Mouse (Mus musculus) adrenal gland, postnatal 4 days (tissue): ENCODE results near the gene Fam171a1. TPM values are rescaled to one million over a fixed set of nuclear protein-coding genes. Genes with fewer than 3 reads are reported as not detected.
"Not testable (repeated sequence)": the region's sequence is repeated elsewhere in the genome, so short reads cannot be mapped to it uniquely, and the experiment has no call there.

Experiments used
- DNase-seq, 2 experiments: peaks; one replicate each; pipeline ENCODE4 v3.0.0; 2021 to 2022; ENCODE audit warnings: low spot score in 2 of 2, mixed read lengths in 2 of 2
- long read RNA-seq, 2 experiments: library from polyadenylated mRNA; stranded (forward); transcript quantifications; one replicate each; pipeline ENCODE4 v2.0.0; 2021
- total RNA-seq, 2 experiments: library from RNA; stranded (reverse); gene quantifications; 2 replicates each; pipeline ENCODE4 v1.2.3; 2021

Fam171a1 gene
- 10 to 100 TPM; 46.7 to 50.3 TPM for total RNA-seq
- long read RNA-seq, experiment 1, full-length matches to known transcripts, result 13 of 19 reads
- long read RNA-seq, experiment 1, partial matches to known transcripts, result 5 of 19 reads
- long read RNA-seq, experiment 1, other reads (novel, unspliced or antisense), result 1 of 19 reads
- long read RNA-seq, experiment 2, full-length matches to known transcripts, result 33 of 99 reads
- long read RNA-seq, experiment 2, partial matches to known transcripts, result 60 of 99 reads
- long read RNA-seq, experiment 2, other reads (novel, unspliced or antisense), result 6 of 99 reads

DNA sequence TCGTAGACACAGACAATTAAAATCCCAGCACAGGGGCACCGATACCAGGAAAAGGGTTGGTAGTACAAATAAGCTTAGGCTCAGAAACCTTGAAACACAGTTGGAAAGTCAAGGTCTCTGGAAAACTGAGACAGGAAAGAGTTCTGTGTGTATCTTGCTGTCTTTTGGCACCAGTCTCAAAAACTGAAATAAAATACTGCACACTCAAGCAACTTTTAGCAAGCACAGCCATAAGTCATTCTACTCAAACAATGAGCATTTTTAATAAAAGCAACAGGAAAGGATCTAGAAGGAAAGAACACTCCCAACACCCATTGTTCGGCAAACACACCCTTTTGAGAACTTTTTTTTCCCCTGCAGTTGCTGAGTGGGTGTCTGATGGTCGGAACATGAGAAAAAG is at the start of gene Fam171a1:
Gene Fam171a1, plus strand, starts transcription at position 359 of the 400 bp plus-strand sequence.
- DNase-seq, result no peak

DNA sequence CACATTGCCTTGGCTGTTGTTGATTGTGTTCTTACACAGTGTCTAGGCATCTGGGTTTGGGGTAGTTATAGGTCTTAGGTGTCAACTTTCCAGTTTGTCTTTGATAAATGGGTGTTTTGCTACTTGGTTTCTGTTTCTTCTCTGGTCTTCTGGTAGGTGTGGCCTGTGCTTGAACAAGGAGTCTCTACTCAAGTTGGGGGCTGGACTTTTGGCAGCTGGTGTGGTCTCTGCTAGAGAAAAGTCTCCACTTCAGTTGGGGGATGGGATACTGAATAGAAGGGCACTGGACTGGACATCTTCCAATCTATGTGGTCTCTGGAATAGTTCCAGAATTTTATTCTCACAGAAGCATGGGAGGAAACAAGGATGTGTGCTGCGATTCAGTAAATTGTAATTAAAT is 44.9 kb upstream of the Fam171a1 start:
- no peak for DNase-seq

DNA sequence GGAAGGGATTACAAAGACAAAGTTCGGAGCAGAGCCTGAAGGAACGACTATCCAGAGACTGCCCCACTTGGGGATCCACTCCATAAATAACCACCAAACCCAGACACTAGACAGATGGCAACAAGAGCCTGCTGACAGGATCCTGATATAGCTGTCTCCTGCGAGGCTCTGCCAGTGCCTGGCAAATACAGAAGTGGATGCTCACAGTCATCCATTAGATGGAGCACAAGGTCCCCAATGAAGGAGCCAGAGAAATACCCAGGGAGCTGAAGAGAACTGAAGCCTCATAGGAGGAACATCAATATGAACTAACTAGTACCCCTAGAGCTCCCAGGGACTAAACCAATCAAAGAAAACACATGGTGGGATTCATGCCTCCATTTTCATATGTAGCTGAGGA is 25.7 kb upstream of the Fam171a1 start:
- not testable (repeated sequence) for DNase-seq

DNA sequence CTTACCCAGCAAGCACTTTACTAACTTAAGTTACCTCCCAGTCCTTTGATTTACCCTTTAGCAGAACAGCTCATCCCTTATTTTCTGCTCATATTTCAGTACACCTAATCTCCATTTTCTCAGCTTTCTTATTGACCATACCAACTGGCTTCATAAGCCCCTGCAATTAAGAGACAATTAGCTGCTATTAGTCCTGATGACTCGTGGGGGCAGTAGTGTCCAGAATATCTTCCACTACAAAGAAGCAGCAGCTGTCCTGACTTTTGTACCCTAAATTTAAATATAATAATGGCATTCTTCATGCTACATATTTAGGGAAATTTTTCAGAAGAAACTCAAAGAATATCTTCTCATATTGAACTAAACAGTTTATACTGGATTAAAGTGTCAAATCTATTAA is 24.8 kb upstream of the Fam171a1 start:
- no peak for DNase-seq

DNA sequence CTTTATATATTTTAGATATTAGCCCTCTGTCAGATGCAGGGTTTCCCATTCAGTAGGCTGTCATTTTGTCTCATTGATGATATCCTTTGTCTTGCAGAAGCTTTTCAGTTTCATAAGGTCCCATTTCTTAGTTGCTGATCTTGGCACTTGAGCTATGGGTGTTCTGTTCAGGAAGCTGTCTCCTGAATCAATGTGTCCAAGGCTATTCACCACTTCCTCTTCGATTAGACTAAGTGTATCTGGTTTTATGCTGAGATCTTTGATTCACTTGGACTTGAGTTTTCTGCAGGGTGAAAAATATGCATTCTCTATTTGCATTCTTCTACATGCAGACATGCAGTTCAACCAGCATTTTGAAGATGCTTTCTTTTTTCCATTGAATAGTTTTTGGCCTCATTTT is 17.9 kb upstream of the Fam171a1 start:
- DNase-seq, result no peak

DNA sequence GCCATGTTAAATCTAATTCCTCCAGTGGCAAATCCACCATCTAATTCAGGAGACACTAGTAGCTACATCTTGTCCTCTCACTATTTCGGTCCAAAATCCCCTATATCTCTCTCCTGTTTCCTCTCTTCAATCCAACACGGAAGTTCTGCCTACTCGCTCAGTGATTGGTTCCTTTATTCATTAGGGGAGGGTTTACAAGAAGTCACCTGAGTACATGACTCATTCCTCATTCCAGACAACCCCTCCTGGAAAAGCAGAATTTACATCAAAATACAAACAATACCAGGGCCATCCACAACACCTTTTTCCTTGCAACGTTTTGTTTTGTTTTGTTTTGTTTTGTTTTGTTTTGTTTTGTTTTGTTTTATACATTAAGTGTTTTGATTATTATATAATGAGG is 14.1 kb upstream of the Fam171a1 start:
- DNase-seq, result no peak

DNA sequence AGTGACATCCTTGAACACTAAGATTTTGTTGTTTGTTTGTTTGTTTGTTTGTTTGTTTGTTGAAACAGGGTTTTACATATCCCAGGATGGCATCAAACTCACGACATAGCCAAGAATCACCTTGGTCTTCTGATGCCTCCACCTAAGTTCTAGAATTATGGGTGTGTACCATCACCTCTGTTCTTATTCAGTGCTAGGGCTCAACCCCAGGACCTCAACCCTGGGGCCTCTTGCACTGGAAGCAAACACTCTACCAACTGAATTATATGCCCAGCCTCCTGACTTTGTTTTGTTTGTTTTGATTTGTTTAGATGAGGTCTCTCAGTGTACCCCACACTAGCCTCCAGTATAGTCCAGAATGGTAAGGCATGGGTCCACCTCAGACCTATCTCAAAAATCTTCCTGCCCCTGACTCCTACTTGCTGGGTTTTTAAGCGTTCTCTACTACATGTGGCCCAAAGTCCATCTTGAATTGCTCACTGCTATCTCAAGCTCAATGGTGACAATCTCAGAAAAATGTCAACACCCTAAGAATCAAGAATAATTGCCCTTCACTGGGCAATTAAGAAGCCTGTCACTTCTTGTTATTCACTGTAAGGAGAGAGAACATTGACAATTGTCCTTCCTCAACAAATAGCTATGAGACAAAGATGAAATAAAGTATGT is 12.6 kb upstream of the Fam171a1 start:
- no peak for DNase-seq

DNA sequence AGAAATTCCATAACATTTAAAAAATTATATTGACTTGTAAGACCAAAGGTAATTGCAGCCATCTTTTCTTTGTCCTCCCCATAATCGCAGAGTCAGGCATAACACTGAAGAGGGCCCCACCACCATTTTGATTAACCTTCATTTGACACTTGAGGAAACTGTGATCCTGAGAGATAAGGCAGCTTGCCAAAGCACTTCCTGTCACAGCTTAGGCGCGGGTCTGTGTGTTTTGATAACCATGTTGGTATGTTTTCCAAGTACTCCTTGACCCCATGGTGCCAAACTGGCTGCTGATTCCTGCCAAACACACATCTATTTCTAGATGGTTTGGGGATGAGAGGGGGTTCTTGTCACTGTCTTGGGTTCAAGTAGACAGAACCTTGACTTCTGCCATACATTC is 11.7 kb upstream of the Fam171a1 start:
- no peak for DNase-seq

DNA sequence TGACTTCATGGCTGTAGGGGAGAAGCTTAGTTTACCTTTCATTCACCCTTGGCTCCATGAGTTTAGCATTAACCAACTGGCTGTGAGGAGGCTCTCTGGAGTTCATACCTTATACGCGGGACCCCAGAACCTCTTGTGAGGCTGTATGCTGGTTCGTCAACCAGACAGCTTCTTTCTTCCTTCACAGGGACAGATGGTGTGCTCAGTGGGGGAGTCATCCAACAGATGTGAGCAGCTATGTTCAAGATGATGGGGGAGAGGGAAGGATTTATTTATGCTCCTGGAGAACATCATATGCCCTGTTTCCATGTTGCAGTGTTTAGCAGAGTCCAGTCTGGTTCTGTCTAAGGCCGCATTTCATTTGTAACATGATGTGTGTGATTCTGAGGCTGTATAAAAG is 6.6 kb upstream of the Fam171a1 start:
- no peak for DNase-seq

DNA sequence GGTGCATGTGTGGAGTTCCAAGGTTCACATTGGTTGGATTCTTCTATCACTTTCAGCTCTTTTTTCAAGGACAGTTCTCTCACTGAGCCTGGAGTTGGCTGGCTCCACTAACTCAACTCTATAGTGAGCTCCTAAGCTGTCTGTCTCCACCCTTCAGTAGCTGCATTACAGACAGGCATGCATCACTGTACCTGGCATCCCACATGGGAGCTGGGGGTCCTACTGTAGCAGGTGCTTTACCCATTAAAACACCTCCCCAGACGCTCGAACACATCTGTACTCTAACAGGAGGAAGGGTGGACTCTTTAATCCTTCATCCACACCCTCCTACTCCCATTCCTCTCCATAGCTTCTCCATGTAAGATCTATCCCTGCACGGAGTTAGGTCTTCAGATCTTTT is 5.6 kb upstream of the Fam171a1 start:
- DNase-seq, result no peak

DNA sequence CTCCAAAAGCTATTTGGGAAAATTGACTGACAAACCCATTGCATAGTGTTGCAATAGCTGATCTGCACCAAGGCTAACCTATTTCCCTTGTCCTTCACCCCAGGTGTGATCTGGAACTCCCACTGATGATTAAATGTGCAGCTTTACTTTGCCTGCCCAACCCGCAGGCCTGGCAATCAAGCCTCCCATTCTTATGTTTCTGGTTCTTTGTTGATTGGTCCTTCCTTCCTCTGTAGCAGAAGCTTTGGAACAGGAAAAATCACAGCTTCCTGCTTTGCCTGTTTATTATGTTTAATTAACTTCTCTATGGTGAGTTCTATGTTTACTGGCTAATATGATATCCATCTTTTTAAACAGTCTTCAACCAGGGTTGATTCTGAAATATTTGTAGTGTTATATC is 5.2 kb upstream of the Fam171a1 start:
- no peak for DNase-seq

DNA sequence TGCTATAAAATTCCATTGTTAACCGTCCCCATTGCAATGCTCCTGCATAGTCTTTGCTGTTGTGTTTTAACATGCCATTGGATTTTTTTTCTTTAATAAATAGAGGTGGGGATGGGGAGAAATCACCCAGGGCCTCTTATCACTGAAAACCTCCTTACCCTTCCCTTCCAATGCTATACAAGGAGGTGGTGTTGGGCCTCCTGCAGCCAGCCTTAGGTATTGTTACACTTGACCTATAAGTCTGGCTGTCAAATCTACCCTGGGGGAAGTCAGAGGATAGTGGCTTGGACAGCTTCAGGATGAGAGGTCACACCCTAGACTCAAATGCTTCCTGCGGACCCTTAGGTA is 3.8 kb downstream of the Fam171a1 start:
- no peak for DNase-seq

DNA sequence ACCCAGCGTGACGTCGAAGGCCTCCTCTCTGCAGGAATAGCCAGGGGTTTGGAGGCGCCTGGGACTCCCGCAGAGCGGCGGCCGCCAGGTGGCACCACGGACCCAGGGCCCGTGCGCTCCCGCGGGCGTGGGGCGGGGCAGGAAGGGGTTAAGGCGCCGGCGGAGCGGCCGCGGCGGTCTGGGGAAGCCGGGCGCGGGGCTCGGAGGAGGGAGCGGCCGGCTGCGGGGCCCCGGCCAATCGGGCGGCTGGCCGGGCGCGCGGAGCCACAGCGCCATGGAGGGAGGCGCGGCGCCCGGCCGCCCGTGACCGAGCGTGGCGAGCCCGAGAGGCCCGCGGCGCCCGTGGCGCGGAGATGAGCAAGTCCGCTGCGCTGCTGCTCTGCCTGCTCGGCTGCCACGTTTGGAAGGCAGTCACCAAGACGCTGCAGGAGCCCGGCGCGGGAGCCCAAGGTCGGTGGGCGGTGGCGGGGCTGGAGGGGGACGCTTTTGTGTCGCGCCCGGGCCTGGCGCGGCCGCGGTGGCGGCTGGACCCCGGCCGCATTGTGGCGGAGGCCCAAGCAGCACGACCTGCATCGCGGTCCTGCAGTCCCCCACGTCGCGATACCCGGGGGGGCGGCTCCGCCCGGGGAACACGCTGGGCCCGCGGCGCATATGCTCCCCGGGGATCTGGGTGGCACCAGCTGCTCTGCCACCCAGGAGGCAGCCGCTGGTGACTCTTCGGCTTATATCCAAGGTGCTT is 4.3 kb downstream of the Fam171a1 start:
- DNase-seq, result peak; percentile 79 to 83

DNA sequence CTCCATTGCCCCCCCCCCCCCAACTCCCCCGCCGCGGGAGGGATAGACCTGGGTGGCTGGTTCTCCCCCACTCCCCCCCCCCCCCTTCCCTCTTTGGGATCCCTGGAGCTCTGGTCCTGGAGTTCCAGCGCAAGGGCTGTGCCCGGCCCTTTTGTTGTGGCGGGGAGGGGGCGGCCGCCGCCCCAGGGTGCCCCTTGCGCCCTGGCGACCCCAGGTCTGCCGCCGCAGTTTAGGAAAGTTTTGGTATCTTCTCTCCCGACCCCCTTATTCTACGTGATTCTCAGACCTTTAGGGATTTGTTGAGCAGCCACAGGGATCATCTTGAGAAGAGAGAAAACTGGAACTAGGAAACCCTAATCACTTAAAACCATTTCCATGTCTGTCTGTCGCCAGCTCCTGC is 4.9 kb downstream of the Fam171a1 start:
- no peak for DNase-seq

DNA sequence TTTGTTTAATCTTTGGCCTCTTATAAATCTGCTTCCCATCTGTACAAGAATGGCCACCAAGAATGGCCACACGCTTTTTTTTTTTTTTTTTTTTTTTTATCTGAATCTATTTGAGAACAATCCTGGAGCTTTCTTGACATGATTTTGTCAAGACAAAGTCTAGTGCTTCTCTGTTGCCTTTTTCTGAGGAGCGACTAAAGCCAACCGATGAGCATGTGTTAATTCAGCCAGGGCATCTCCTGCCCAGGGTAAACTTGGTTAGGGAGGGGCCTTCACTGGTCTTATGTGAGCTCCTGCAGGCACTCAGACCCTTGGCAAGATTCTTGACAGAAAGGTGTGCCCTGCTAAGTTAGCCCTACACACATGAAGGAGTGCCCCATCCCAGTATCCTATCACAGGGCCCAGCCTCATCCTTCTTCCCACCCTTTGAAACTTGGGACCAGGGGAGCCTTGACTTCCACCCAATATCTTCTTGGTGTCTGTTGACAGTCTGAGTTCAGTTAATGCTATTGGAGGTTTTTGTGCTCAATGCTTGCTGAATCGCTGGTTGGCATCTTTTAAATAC is 5.4 kb downstream of the Fam171a1 start:
- DNase-seq, result no peak

DNA sequence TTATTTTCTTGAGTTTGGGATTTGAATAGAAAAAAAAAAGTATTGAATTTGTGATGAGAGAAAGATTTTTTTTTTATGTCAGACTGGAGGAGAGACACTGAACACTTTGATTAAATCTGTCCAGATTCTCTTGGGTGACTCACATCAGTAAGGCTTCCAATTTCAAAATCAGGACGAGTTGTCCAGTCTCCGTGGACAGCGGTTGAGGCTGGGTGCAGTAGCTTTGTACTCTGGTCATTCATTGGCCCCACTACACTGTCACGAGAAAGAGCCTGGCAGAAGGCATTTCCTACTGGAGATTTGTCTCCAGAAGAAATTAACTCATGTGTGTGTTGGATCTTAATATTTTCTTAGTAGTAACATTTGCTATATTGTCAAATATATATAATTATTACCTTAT is 8.5 kb downstream of the Fam171a1 start:
- DNase-seq, result no peak

DNA sequence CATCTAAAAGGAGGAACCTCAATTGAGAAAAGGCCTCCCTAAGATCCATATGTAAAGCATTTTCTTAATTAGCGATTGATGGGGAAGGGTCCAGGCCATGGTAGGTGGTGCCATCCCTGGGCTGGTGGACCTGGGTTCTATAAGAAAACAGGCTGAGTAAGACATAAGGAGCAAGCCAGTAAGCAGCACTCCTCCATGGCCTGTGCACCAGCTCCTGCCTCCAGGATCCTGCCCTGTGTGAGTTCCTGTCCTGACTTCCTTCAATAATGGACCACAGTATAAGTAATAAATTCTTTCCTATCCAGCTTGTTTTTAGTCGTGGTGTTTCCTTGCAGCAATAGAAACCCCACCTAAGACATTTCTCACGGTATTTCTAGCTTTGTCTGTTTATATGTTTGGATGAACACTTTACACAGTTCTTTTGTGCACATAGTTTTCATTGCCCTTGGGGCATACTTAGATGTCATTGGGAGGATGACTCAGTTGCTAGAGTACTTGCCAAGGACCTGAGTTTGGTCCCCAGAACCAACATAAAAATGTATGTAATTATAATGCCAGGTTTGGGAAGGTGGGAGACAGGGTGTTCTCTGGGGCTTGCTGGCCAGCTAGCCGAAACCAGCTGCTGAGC is 13.3 kb downstream of the Fam171a1 start:
- DNase-seq, result no peak

DNA sequence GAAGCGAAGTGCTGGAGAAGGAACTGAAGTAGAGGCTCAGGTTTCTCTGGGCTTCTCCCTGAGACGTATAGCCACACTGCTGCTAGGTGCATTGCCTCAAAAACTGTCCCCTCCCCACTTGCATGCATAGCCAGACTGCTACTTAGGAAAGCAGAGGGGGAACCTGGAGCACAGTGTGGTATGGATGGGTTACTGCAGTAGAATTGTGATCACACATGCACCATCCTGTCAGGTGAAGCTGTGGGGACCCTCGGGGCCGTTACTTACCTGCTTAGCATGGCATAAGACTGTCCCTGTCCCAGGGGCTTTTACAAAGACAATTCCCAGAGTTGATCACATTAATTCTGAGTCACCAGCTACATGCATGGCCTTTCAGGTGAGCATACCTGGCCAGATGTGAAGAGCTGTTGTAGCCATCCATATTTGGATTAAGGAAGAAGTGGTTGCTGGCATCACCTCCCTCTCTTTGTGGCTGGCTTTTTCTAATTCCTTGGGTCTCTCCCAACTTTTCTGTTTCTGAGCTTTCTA is 14.4 kb downstream of the Fam171a1 start:
- no peak for DNase-seq

DNA sequence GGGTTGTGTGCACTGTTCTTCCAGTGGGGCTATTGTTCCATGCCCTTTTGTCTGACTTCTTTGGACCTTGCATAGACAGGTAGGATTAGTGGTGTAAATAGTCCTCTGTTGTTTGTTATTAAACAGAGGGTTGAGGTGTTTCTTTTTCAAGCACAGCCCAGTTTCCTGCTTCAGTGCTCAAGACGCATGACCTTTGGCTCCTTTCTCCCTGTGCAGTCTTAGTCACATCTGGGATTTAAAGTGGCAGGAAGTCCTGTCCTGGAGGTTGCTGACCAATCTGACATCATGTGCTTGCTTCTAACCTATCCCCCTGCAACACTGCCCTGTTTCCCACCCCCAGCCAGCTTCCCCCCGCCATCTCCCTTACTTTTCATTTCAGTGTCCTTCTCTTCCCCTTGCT is 14.9 kb downstream of the Fam171a1 start:
- no peak for DNase-seq

DNA sequence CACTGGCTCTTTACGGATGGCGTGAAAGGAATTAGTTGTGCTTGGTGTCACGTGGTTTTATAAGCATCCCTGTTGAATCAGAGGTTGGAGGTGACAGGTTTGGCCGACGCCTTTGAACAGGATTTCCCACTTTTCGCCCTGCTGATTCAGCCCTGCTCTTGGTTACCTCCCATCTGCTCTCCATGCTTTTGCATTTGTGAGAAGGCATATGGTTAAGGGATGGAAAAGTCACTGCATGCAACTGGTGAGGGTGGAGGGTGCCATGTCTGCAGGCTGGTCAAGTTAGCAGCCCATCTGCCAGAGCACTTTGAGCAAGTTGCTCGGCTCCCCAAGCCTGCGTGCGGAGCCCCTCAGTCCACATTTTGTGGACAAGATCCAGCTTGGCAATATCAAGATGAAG is 18.4 kb downstream of the Fam171a1 start:
- no peak for DNase-seq

DNA sequence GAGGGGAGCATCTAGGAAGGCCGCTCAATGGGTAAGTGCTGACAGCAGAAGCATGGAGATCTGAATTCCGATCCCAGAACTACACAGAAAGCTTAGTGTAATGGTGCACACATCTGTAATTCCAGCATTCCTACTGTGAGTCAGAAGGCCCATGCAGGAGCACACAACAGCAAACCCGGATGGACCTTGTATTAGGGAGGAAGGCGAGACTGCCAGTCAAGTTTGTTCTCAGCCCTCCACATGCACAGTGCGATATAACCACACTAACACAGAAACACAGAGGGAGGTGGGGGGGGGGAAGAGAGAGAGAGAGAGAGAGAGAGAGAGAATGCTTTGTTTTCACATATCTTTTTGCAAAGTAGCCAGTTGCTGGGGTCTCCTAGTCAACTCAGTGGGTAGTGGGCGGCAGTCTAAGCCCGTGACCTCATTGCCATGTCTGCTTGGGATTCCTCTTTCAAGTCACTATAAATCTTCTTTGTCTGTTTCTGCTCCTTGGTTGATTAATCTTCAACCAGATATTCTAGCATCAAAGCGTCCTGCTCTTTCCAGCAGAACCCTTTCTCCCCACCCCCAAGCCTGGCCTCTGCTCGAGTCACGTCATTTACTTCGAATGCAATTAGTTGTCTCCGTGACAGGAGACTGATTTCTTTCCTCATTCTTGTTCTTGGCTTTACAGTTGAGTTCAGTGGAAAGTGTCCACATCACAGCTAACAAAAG is 20.7 kb downstream of the Fam171a1 start:
- no peak for DNase-seq
